ENCODE assay signal across 8 mouse cellular contexts in genomic region chr4:129624281-129625028, GRCm38 (mm10). TPM values are rescaled to one million over a fixed set of nuclear protein-coding genes. Genes with fewer than 3 reads are reported as not detected.
A peak's percentile ranks its signal among the peaks of the same experiment; 100 is the strongest.
DNase-seq lines count a peak whose midpoint lies in the region; ATAC-seq lines count a peak whose summit lies in the region.

No protein-coding gene starts in this region.

- H3K4me1 ChIP-seq in hindbrain, embryonic 11.5 days (replicated peaks; ENCODE audit: control insufficient read depth, insufficient read depth, low read length), result peaks cover 12% of the 10 kb centered on the region

- peak overlapping the region; percentile 82 for H3K27ac ChIP-seq in hindbrain, embryonic 11.5 days (ENCODE audit: low read depth, low read length)

- peaks cover 14% of the 10 kb centered on the region for H3K36me3 ChIP-seq in hindbrain, embryonic 11.5 days (ENCODE audit: control insufficient read depth, insufficient read depth, low read length)

- peak; percentile 93 for DNase-seq in R1 (ENCODE audit: low read depth, low spot score)
- DNase-seq in cerebellum, adult 9-11 months, result peak; percentile 96
- peak; percentile 91 for DNase-seq in frontal cortex, adult 2 months (ENCODE audit: extremely low spot score in 1 of 2, low spot score in 1 of 2)
- peak; percentile 76 for DNase-seq in hindbrain, embryonic 11.5 days (ENCODE audit: low spot score)
- peak; percentile 86 to 94 for DNase-seq in layer of hippocampus, postnatal 14 days (ENCODE audit: low spot score in 2 of 2)
- peak; percentile 94 for DNase-seq in lung, postnatal 10 days
- peak; percentile 64 for DNase-seq in retina, adult 2 months (ENCODE audit: low read depth, low spot score)
- peak; percentile 84 for DNase-seq in thymus, postnatal 25 days

- H3K9me3 ChIP-seq in hindbrain, embryonic 11.5 days (ENCODE audit: control insufficient read depth, low read length), result no peaks in the 10 kb centered on the region

- WGBS in hindbrain, embryonic 11.5 days, result 1% methylated on average over 18 of the region's 18 CpGs

- peak overlapping the region; percentile 71 for H3K4me2 ChIP-seq in hindbrain, embryonic 11.5 days (replicated peaks; ENCODE audit: low read depth, low read length)

- peak overlapping the region; percentile 58 for H3K4me3 ChIP-seq in hindbrain, embryonic 11.5 days (ENCODE audit: low read depth, low read length)

- ATAC-seq in hindbrain, embryonic 11.5 days (ENCODE audit: low FRiP score), result peak; percentile 87

- H3K9ac ChIP-seq in hindbrain, embryonic 11.5 days (ENCODE audit: low read depth, low read length), result peak overlapping the region; percentile 66

- H3K27me3 ChIP-seq in hindbrain, embryonic 11.5 days (ENCODE audit: control insufficient read depth, insufficient read depth, low read length), result no peaks in the 10 kb centered on the region

RNA-seq across cellular contexts. Expression of gene Ccdc28b, which starts 0.7 kb away (rescaled TPM):
- 105 and 107 TPM in 2 replicates for polyA plus RNA-seq in frontal cortex, adult 2 months (2012; rRNA removed)
- polyA plus RNA-seq in hindbrain, embryonic 11.5 days (2014; fragmentation: Nextera tagmentation; extraction: Ambion mirVana), result 77.7 and 79.6 TPM in 2 replicates
- total RNA-seq in layer of hippocampus, postnatal 14 days (2021), result 100 to 1,000 TPM; 102 to 116 TPM

RNA-seq across cellular contexts. Expression of gene Iqcc, which starts 5.6 kb away (rescaled TPM):
- 32.0 and 34.9 TPM in 2 replicates for polyA plus RNA-seq in frontal cortex, adult 2 months (2012; rRNA removed)
- polyA plus RNA-seq in hindbrain, embryonic 11.5 days (2014; fragmentation: Nextera tagmentation; extraction: Ambion mirVana), result 25.3 and 25.7 TPM in 2 replicates
- 10 to 100 TPM; 31.3 to 35.7 TPM for total RNA-seq in layer of hippocampus, postnatal 14 days (2021)

RNA-seq across cellular contexts. Expression of gene Dcdc2b, which starts 10.4 kb away (rescaled TPM):
- polyA plus RNA-seq in frontal cortex, adult 2 months (2012; rRNA removed), result 11.6 and 13.7 TPM in 2 replicates
- polyA plus RNA-seq in hindbrain, embryonic 11.5 days (2014; fragmentation: Nextera tagmentation; extraction: Ambion mirVana), result 1.6 and 2.7 TPM in 2 replicates
- total RNA-seq in layer of hippocampus, postnatal 14 days (2021), result 1 to 10 TPM; 3.4 to 4.4 TPM

RNA-seq across cellular contexts. Expression of gene Txlna, which starts 16.4 kb away (rescaled TPM):
- 31.9 and 36.2 TPM in 2 replicates for polyA plus RNA-seq in frontal cortex, adult 2 months (2012; rRNA removed)
- polyA plus RNA-seq in hindbrain, embryonic 11.5 days (2014; fragmentation: Nextera tagmentation; extraction: Ambion mirVana), result 96.3 and 101 TPM in 2 replicates
- 10 to 100 TPM; 39.8 to 46.9 TPM for total RNA-seq in layer of hippocampus, postnatal 14 days (2021)

RNA-seq across cellular contexts. Expression of gene Tmem234, which starts 24.0 kb away (rescaled TPM):
- polyA plus RNA-seq in frontal cortex, adult 2 months (2012; rRNA removed), result 139 and 143 TPM in 2 replicates
- polyA plus RNA-seq in hindbrain, embryonic 11.5 days (2014; fragmentation: Nextera tagmentation; extraction: Ambion mirVana), result 177 and 195 TPM in 2 replicates
- total RNA-seq in layer of hippocampus, postnatal 14 days (2021), result 10 to 100 TPM; 86.1 to 90.9 TPM

Comparison
In these comparisons a context has a peak if more than half of its experiments do, and no peak if none do; other contexts are left out.
1. Peak in every context shown above with its lines: DNase-seq, ATAC-seq, H3K4me3 ChIP-seq and H3K27ac ChIP-seq.